Mouse (Mus musculus): ENCODE measurements around the gene Cxcr2. TPM values are rescaled to one million over a fixed set of nuclear protein-coding genes. Genes with fewer than 3 reads are reported as not detected.

Cxcr2 gene
- 0.21 and 0.23 TPM in 2 replicates for polyA plus RNA-seq (2012; rRNA removed)

DNA sequence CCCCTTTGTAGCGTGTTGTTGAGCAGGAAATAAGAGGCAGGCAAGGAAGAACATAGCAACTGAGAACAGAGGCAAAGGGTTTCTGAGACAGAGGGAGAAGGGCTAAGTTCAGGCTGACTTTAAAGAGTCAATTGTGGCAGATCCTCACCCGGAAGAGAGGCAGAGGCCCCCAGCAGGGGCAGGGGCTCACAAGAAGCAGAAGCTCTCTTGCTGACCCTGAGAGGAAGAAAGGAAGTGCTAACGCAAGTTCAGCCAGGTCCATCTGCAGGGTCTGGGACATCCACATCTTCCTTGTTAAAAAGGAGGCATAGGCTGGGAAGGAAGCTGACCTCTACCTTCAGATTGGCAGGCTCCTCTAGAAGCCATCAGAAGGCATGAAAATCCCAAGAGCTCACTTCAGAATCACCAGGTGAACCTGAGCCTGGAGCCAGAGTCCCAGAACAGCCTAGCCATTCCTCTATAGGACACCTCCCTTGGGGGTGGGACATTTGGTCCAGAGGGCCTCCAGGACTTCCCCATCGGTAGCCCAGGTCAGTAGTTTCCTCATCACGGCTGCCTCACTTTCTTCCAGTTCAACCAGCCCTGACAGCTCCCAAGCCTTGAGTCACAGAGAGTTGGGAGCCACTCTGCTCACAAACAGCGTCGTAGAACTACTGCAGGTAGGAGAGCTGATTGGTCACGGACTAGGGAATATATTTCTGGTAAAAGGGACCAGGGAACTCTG, at the start of gene Cxcr2:
Gene Cxcr2, plus strand, starts transcription at position 529 of the 724 bp plus-strand sequence.

DNA sequence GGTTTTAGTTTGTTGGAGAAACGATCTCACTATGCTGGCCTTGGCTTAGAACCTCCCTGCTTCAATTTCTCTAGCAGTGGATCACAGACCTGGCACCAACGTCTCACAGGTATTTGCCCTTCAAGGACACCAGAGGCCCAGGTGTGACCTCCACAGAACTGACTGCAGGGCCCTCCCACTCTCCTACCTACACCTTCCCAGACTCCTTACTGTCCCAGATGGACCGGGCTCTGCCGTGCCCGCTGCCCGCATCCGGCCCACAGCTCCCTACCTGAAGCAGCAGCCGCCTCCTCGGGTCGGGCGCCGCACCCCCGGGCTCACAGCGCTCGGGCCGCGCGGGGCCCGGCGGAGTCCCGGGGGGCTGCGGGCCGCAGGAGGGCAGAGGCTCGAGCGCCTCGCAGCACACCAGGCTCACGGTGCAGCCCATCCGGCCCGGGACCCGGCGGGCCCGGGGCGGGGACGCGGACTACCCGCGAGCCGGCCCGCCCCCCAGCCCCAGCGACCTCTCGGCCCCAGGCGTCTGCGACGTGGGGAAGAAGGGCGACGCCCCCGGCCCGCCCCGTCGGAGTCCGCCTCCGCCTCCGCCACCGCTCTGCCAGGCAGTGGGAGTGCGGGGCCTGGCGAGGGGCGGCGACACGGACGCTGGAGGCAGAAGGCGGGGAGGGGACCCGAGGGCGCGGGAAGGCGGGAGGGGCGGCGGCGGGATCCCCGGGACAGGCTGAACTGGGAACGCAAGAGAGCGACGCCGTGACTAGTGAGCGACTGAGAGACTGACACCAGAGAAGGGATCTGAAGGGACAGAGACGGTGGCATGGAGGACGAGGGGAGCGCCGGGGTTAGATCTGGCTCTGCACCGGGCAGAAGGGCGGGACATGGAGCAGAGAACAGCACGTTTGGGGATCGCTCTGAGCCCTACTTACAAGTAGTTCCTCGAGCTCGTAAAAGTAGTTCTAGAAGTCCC, 29.5 kb upstream of the Cxcr2 start, which contains the start of gene Tns1:
Gene Tns1, minus strand, starts transcription at position 429 of the 961 bp plus-strand sequence.

DNA sequence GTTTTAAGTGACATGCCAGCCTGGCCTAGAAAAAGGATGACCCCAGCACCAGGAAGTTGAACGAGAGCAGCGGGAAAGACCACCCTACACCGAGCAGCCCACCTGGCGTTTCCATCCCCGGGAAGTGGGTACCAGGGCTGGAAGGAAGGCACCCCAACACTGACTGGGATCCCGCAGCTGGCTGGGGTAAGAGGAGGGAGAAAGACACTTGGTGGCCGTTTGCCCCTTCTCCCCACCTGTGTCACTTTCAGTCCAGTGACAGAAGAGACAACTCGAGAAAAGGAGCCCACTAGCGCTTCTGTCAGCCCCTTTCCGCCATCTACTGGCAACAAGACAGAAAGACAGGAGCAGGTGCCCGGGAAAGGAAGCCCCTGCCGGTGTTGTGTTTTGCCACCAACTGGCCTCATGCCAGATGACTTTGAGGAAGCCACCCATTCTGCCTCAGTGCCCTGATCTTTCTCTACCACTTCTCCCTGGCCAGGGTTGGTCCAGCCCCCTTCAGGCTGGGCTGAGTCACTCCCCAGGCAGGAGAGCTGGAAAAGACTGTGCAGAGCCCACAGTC, 28.7 kb upstream of the Cxcr2 start, which contains the start of gene Rufy4:
Gene Rufy4, plus strand, starts transcription at position 551 of the 562 bp plus-strand sequence.

DNA sequence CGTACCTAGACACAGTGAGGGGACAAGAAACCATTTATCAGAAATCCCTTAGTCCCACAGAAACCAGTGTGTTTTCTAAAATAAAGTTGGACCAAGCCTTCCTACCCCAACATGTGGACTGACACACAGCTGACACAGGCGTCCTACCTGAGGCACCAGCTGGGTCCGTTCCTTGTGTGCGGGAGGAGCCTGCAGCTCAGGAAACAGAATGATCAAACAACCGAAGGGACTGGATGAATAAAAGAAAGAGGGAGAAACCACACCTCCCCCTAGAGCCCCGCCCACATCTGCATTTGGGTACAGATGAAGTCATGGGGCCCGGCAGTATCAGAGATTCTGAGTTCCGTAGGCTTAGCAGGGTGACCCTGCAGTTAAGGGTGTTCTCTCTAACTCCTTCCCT, 40.7 kb downstream of the Cxcr2 start, which contains the start of gene Cxcr1:
Gene Cxcr1, minus strand, starts transcription at position 187 of the 400 bp plus-strand sequence.

Other genes with a start within 250 kb of the Cxcr2 start
- 239 and 258 TPM in 2 replicates for gene Tns1, start 29.5 kb upstream of the Cxcr2 start, polyA plus RNA-seq (2012; rRNA removed)
- 0.86 and 1.3 TPM in 2 replicates for gene Rufy4, start 28.4 kb upstream of the Cxcr2 start, polyA plus RNA-seq (2012; rRNA removed)
- gene Cxcr1, start 40.6 kb downstream of the Cxcr2 start, polyA plus RNA-seq (2012; rRNA removed) = not detected in 2 replicates
- 160 and 164 TPM in 2 replicates for gene Arpc2, start 82.1 kb downstream of the Cxcr2 start, polyA plus RNA-seq (2012; rRNA removed)
- gene Gpbar1, start 124.6 kb downstream of the Cxcr2 start, polyA plus RNA-seq (2012; rRNA removed) = 3.9 and 4.9 TPM in 2 replicates
- 215 and 265 TPM in 2 replicates for gene Aamp, start 130.7 kb downstream of the Cxcr2 start, polyA plus RNA-seq (2012; rRNA removed)
- gene Pnkd, start 130.9 kb downstream of the Cxcr2 start, polyA plus RNA-seq (2012; rRNA removed) = 70.9 and 78.6 TPM in 2 replicates
- gene Tmbim1, start 151.6 kb downstream of the Cxcr2 start, polyA plus RNA-seq (2012; rRNA removed) = 205 and 273 TPM in 2 replicates
- 7.0 and 7.4 TPM in 2 replicates for gene Catip, start 208.1 kb downstream of the Cxcr2 start, polyA plus RNA-seq (2012; rRNA removed)
- gene Slc11a1, start 221.2 kb downstream of the Cxcr2 start, polyA plus RNA-seq (2012; rRNA removed) = 38.4 and 39.4 TPM in 2 replicates
- gene Ctdsp1, start 237.5 kb downstream of the Cxcr2 start, polyA plus RNA-seq (2012; rRNA removed) = 176 and 180 TPM in 2 replicates

Data from ovary, adult 2 months (tissue).